Mouse (Mus musculus) gastrocnemius, postnatal 4 days (tissue): ENCODE results near the gene Glt1d1. TPM values are rescaled to one million over a fixed set of nuclear protein-coding genes. Genes with fewer than 3 reads are reported as not detected.

Source experiments
- DNase-seq, 2 experiments: peaks; one replicate each; pipeline ENCODE4 v3.0.0; 2021 to 2022; ENCODE audit warnings: low spot score in 2 of 2, mixed read lengths in 2 of 2
- total RNA-seq, 2 experiments: library from RNA; stranded (reverse); gene quantifications; 2 replicates each; pipeline ENCODE4 v1.2.3; 2021

The Glt1d1 gene
- total RNA-seq, 2 experiments from 2014 or later = not detected

- DNase-seq = no peak
Measured at GRCm38 (mm10) chr5:127627242-127627641, 4.8 kb upstream of the Glt1d1 start.

DNA sequence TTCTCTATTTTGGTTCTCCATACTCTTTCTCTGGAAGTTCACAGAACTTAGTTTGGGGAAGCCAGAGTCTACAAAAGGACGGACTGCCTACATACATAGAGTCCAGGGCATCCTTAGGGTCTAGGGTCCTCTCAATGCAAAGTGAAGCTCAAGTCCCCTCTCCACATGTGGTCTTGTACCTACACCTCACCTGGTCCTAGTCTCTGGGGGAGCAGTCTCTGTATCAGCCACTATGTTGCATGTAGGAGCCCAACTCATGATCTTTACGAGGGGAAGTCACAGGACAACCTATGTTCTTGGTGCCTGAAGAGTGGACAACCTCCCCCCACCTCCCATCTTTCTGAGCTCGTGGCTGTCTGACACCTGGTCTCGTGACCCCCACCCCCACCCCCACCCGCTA, 391 bp upstream of the Glt1d1 start:
- DNase-seq = no peak

DNA sequence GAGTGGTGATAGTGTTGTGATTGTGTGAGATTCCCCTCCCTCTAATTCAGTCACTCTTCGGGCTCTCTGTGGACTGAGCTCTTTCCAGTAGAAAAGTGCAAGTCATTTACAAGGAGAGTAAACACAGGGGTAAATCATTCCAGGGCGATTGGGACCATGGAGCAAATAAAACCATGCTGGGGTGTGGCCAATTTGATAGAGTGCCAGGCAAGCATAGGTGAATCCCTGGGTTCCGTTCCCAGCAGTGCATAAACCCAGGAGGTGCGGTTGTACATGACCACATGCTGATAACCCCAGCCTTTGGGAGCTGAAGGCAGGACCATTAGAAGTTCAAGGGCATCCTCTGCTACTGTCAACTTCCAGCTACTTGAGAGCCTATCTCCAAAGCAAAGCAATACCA, 1.1 kb downstream of the Glt1d1 start:
- DNase-seq = no peak

DNA sequence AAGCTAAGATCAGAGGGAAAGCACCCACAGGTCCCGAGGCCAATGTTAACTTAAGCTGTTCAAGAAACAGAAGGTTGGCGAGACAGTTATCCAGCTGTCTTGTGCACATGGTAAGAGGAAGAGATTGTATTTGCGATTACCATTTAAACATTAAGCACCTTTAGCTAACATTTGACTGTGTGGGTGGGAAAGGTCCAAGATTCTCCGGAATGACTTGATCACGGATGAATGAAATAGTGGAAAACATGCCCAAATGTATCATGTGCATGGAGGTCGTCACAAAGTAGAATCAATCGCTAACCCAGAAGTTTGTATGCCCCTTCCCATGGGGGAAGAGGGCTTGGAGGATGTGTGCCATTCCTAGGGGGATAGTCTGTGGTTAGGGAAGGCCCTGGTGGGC, 1.6 kb downstream of the Glt1d1 start:
- no peak for DNase-seq

DNA sequence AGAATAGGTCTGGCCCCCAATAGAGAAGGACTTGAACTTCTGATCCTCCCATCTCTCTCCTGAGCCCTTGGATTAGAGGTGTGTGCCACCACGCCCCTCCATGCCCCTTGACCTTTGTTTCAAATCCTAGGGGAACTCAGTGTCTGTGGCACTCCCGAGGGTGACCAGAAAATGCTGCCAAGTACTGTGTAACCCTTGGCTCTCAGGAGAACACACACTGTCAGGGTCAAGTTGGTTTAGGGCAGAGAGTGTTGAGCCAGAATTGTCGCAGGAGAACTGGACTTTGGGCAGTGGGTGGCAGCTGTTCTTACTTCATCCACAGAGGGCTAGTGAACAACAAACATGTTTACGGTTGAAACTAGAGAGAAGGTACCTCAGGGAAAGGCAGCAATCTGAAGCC, 5.6 kb downstream of the Glt1d1 start:
- no peak for DNase-seq

DNA sequence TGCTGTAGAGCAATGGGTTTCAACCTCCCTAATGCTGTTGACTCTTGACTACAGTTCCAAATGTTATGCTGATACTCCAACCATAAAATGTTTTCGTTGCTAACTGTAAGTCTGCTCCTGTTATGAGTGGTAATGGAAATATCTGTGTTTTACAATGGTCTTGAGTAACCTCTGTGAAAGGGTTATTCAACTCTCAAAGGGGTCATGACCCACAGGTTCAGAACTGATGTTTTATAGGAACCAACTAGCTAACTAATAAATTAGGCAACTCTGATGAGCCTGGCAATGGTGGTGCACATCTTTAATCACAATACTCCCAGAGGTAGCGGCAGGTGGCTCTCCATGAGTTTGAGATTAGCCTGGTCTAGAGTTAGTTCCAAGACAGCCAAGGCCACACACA, 6.1 kb downstream of the Glt1d1 start:
- DNase-seq = no peak

DNA sequence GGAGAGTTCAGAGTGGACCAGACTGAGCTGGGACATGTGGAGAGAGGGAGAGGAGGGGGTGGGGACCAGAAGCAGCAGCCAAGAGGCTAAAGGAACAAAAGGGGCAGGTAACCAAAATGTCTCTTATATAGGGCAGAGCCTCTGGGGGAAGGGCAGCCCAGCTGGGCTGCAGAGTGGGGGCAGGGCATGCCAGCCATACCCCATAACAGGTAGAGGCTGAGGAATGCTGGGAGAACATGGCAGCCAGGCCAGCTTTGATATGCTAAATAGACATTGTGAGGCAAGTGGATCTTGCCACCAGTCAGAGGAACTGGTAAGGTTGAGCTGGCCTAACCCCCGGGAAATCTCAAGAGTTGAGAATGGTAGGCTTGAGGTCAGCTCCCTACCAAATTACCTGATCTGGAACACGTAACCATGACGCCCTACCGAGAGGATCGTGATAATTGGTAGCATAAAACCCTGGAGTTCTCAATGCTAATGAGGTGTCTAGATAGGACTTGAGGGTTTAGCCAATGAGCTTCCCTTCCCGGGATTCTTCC, 7.1 kb downstream of the Glt1d1 start:
- no peak for DNase-seq

DNA sequence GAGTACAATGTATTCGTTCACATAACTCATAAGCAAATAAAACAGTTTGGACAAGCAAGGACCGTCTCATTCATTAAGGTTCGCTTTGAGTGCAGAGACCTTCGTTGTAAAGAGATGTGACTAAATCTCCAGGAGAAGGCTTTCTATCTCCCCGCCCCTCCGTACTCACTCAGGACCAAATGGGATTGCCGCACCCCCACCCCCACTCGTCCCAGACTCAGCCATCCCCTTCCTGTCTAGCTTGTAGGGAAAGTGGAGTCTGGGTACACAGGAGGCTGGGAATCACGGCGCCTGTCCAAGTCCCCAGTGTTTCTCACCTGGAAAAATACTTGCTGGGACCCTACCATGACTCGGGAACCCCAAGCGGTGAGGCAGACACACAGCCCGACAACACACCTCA, 7.6 kb downstream of the Glt1d1 start:
- no peak for DNase-seq

- DNase-seq = no peak
Measured at GRCm38 (mm10) chr5:127640359-127640758, 8.3 kb downstream of the Glt1d1 start.

GRCm38 (mm10) chr5:127641185-127641958, 9.3 kb downstream of the Glt1d1 start:
- DNase-seq = no peak

DNA sequence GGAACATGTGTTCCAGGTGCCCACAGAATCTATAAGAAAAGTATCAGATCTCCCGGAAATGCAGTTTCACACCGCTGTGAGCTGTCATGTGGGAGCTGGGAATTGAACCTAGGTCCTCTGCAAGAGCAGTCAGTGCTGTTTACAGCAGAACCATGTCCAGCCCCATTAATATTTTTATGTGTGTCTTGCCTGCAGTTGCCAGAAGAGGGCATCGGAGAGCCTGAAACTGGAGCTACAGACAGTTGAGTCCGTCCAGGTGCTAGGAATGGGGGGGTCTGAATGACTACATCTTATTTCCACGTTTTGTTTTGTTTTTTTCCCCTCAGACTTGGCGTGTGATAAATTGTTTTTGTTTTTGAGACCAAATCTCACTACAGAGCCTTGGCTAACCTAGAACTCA, 16.0 kb downstream of the Glt1d1 start:
- no peak for DNase-seq

- no peak for DNase-seq
Measured at GRCm38 (mm10) chr5:127649077-127649476, 17.0 kb downstream of the Glt1d1 start.

DNA sequence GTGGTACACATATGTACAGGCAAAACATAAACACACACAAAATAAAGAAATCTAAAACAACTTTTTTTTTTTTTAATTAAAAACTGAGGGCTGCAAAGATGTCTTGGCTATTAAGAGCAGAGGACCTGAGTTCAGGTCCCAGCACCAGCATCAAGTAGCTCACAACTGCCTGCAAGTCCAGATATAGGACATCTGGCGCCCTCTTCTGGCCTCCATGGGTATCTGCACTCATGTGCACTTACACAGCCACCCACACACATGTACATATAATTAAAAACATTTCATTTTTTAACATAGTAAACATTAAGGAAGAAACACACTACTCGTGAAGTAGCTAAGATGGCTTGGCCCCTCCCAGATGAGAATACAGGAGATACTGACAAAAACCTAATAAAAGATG, 26.2 kb downstream of the Glt1d1 start:
- DNase-seq = no peak

DNA sequence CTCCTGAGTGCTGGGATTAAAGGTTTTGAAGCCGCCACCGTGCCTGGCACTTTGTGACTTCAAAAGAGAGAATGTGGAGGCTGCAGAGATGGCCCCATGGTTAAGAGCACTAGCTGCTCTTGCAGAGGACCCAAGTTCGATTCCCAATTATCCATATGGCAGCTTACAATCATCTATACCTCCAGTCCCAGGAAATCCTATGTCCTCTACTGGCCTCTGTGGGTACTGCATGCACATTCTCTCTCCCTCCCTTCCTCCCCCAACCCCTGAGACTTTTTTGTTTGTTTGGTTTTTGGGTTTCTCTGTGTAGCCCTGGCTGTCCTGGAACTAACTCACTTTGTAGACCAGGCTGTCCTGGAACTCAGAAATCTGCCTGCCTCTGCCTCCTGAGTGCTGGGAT, 27.2 kb downstream of the Glt1d1 start:
- no peak for DNase-seq

DNA sequence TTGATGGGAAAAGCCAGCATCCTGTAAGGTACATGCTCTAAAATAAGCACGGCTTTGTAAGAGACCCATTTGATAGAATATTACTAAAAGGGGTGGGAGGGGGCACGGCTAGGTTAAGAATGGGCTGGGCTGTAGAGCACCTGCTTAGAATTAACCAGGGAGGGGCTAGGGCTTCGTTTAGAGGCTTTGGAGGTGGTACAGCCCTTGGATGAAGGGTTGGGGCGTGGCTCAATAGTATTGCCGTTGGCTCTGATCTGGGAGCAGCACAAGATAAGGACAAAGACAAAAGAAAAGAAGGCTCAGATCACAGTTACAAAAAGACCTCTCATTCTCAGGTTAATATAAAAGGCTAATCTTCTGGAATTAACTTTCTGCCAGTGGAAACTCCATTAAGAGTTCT, 28.2 kb downstream of the Glt1d1 start:
- no peak for DNase-seq

GRCm38 (mm10) chr5:127660979-127661378, 28.9 kb downstream of the Glt1d1 start:
- no peak for DNase-seq

DNA sequence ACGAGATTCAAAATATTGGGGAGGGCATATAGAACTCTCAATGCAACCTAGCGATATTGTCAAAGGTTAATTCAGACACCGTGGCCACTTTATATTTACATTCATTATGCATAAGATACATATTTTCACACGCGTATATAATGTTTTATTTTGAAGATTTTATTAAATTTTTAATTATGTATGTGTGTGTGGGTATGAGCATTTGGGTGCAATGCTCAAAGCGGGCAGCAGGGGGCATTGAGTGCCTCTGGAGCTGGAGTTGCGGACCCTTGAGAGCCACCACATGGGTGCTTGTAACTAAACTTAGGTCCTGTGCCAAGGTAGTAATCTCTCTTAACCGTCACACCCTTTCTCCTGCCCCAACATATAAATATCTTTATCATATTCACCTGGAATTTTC, 41.9 kb downstream of the Glt1d1 start:
- no peak for DNase-seq

DNA sequence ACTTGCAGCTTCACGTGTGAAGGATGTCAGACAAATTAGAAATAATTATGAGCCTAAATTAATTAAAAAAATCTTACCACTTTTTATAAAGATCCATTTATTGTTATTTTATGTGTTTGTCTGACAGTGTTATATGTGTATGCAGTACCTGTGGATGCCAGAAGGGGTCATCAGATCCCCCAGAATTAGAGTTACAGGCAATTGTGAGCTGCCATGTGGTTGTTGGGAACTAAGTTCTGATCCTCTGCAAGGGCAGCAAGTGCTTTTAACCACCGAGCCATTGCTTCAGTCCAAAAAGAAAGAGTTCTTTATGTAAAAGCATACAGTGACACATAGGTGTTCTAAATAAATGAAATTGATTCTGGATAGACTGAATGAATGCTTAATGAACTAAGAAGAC, 45.5 kb downstream of the Glt1d1 start:
- no peak for DNase-seq

DNA sequence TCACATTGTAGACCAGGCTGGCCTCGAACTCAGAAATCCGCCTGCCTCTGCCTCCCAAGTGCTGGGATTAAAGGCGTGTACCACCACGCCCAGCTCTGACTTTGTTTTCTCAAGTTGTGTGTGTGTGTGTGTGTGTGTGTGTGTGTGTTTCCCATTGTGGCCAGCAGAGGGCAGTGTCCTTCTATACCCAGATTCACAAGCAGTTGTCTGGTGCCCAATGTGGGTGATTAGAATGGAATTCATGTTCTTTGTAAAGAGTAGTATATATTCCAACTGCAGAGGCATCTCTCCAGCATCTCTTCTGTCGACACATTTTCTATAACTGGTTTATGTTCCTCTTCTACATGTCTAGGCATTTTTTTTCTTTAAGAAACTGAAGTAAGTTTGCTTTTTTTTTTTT, 46.4 kb downstream of the Glt1d1 start:
- no peak for DNase-seq

GRCm38 (mm10) chr5:127688568-127689170, 56.6 kb downstream of the Glt1d1 start:
- no peak for DNase-seq

DNA sequence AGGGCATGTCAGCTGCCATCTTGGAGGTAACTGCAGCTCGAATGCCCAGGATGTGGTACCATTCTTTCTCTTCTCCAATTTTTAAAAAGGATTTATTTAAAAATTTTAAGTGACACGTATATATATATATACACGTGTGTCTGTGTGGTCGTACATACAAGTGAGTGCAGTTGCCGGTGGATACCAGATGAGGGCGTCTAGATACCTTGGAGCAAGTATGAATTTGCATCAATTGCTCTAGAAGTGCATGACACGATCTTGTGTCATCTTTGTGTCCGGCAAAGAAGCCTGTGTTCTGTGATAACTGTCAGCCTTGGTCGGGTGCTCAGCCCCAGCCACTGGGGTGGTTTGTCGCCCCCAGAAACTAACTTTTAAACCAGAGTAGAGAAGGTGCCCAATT, 59.0 kb downstream of the Glt1d1 start:
- DNase-seq = no peak

- DNase-seq = no peak
Measured at GRCm38 (mm10) chr5:127691581-127691980, 59.5 kb downstream of the Glt1d1 start.

GRCm38 (mm10) chr5:127695898-127696297, 63.8 kb downstream of the Glt1d1 start:
- DNase-seq = no peak
